ENCODE assay signal across 15 mouse cellular contexts in the genomic region with DNA sequence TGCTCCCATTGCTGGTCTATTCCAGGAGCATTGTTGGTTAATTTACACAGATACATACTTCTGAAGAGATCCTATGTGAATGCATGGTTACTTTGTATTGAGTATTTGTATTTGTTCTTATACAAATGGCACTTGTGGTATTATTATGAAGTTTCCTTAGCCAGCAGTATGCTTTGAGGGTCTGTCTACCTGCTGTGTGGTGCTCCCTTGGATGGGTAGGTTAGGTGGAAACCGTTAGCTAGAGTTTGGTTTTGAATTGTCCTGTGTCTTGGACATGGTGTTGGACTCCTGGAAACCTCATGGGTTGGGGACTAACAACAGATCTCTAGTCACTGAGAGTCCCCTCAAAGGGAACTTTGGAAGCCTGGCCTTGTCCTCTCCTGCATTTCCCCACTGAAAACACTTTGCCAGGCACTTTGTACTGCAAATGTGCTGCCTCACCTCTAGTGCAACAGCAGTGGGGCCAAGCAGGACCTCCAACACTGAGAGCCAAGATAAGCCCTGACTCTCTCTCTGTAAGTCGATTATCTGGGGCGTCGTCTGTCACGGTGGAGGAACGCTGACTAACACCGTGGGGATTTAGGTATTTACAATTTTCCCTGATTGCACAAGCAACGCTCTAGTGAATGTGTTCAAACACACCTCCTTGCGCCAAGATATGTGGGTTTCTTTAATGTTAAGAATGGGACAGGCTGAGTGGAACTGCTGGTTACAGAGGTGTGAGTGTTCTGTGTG. TPM values are rescaled to one million over a fixed set of nuclear protein-coding genes. Genes with fewer than 3 reads are reported as not detected.
DNase-seq lines count a peak whose midpoint lies in the region; ATAC-seq and TF ChIP-seq lines count a peak whose summit lies in the region.
"Had no signal": no experiment of that assay in that cellular context is flagged by ENCODE, and none has a peak within 500 bp of the region (broad histone marks: within the 10 kb centered on the region; RNA-seq: fewer than 3 reads in every experiment).

No protein-coding gene starts in this region.

- H3K27me3 ChIP-seq in C2C12 (ENCODE audit: control insufficient read depth, insufficient read depth, insufficient read length): no peaks in the 10 kb centered on the region
- H3K27me3 ChIP-seq in intestine, postnatal 0 days (replicated peaks; ENCODE audit: control insufficient read depth, insufficient read depth, low read length): no peaks in the 10 kb centered on the region
- no peaks in the 10 kb centered on the region for H3K27me3 ChIP-seq in neural tube, embryonic 15.5 days (replicated peaks)
- H3K27me3 ChIP-seq: embryonic facial prominence, embryonic 15.5 days; forebrain, embryonic 15.5 days; limb, embryonic 12.5 days; neural tube, embryonic 13.5 days had no signal

- H3K4me3 ChIP-seq in C2C12 (ENCODE audit: insufficient read depth, poor library complexity, severe bottlenecking): no peak overlapping the region
- no peak overlapping the region for H3K4me3 ChIP-seq in intestine, postnatal 0 days (ENCODE audit: low read depth, low read length)
- no peak overlapping the region for H3K4me3 ChIP-seq in neural tube, embryonic 15.5 days (replicated peaks)
- H3K4me3 ChIP-seq: embryonic facial prominence, embryonic 15.5 days; forebrain, embryonic 15.5 days; limb, embryonic 12.5 days; neural tube, embryonic 13.5 days had no signal

- H3K9ac ChIP-seq in intestine, postnatal 0 days (ENCODE audit: low read depth, low read length): no peak overlapping the region
- no peak overlapping the region for H3K9ac ChIP-seq in neural tube, embryonic 15.5 days (replicated peaks)
- H3K9ac ChIP-seq: embryonic facial prominence, embryonic 15.5 days; forebrain, embryonic 15.5 days; limb, embryonic 12.5 days; neural tube, embryonic 13.5 days had no signal

- no peak overlapping the region for H3K4me2 ChIP-seq in intestine, postnatal 0 days (replicated peaks; ENCODE audit: low read depth)
- H3K4me2 ChIP-seq in neural tube, embryonic 15.5 days: no peak overlapping the region
- H3K4me2 ChIP-seq: embryonic facial prominence, embryonic 15.5 days; forebrain, embryonic 15.5 days; limb, embryonic 12.5 days; neural tube, embryonic 13.5 days had no signal

- H3K4me1 ChIP-seq in intestine, postnatal 0 days (replicated peaks; ENCODE audit: control insufficient read depth, insufficient read depth, low read length): no peaks in the 10 kb centered on the region
- H3K4me1 ChIP-seq in neural tube, embryonic 15.5 days: no peaks in the 10 kb centered on the region
- H3K4me1 ChIP-seq: embryonic facial prominence, embryonic 15.5 days; forebrain, embryonic 15.5 days; limb, embryonic 12.5 days; neural tube, embryonic 13.5 days had no signal

- no peak overlapping the region for H3ac ChIP-seq in C2C12 (ENCODE audit: control insufficient read depth, insufficient read length, low read depth)

- H3K79me3 ChIP-seq in C2C12 (ENCODE audit: low read depth): no peaks in the 10 kb centered on the region

- WGBS in intestine, postnatal 0 days: 37% methylated on average over 9 of the region's 9 CpGs
- 74% methylated on average over 9 of the region's 9 CpGs for WGBS in neural tube, embryonic 15.5 days

- no peak overlapping the region for H3K27ac ChIP-seq in intestine, postnatal 0 days (ENCODE audit: low read depth, low read length)
- H3K27ac ChIP-seq in neural tube, embryonic 15.5 days (replicated peaks): no peak overlapping the region
- H3K27ac ChIP-seq: embryonic facial prominence, embryonic 15.5 days; forebrain, embryonic 15.5 days; limb, embryonic 12.5 days; neural tube, embryonic 13.5 days had no signal

- no peaks in the 10 kb centered on the region for H3K79me2 ChIP-seq in C2C12 (ENCODE audit: control insufficient read depth, insufficient read depth)

- H3K9me3 ChIP-seq in intestine, postnatal 0 days (ENCODE audit: control insufficient read depth): no peaks in the 10 kb centered on the region
- H3K9me3 ChIP-seq in neural tube, embryonic 15.5 days (replicated peaks): no peaks in the 10 kb centered on the region
- H3K9me3 ChIP-seq: embryonic facial prominence, embryonic 15.5 days; forebrain, embryonic 15.5 days; limb, embryonic 12.5 days; neural tube, embryonic 13.5 days had no signal

- ATAC-seq in intestine, postnatal 0 days: peak; percentile 70
- peak; percentile 78 for ATAC-seq in megakaryocyte progenitor cell, adult 5-6 weeks (replicated peaks; ENCODE audit: poor library complexity)
- no peak for ATAC-seq in neural tube, embryonic 15.5 days (ENCODE audit: low FRiP score)
- ATAC-seq in erythroid progenitor cell, adult 5-6 weeks (replicated peaks; ENCODE audit: low FRiP score, poor library complexity, severe bottlenecking): no peak
- ATAC-seq: forebrain, embryonic 15.5 days had no signal

- TF ChIP-seq CTCF in C2C12 (IDR thresholded peaks at IDR 0.05; ENCODE audit: control insufficient read depth, insufficient read depth, insufficient read length): no peak
- no peak for TF ChIP-seq CTCF in intestine, postnatal 0 days (IDR thresholded peaks at IDR 0.05; ENCODE audit: low read depth)

- DNase-seq in NIH3T3 (ENCODE audit: low read depth): peak; percentile 33
- DNase-seq in spleen, postnatal 4 days (ENCODE audit: low spot score in 2 of 2): no peak
- DNase-seq in embryo, embryonic 11 days: no peak
- DNase-seq: cerebellum, adult 18-20 months; heart, postnatal 36 days; right cerebral cortex, adult 18-20 months had no signal

- no peaks in the 10 kb centered on the region for H3K36me3 ChIP-seq in C2C12 (ENCODE audit: control insufficient read depth, insufficient read depth)
- no peaks in the 10 kb centered on the region for H3K36me3 ChIP-seq in intestine, postnatal 0 days (ENCODE audit: control insufficient read depth, insufficient read depth)
- no peaks in the 10 kb centered on the region for H3K36me3 ChIP-seq in neural tube, embryonic 15.5 days
- H3K36me3 ChIP-seq: embryonic facial prominence, embryonic 15.5 days; forebrain, embryonic 15.5 days; limb, embryonic 12.5 days; neural tube, embryonic 13.5 days had no signal

TF ChIP-seq in C2C12, 6 proteins besides CTCF, POLR2A, EP300 and RAD21:
- peak; percentile 84 for TF ChIP-seq CEBPB (IDR thresholded peaks at IDR 0.05; ENCODE audit: low read depth)
- no peak for TF ChIP-seq FOSL1 (IDR thresholded peaks at IDR 0.05; ENCODE audit: insufficient read depth, low read length, poor library complexity, severe bottlenecking)
- no peak for TF ChIP-seq MYOD1 (IDR thresholded peaks at IDR 0.05; ENCODE audit: control insufficient read depth, insufficient read length, low read depth)
- TF ChIP-seq USF1 (IDR thresholded peaks at IDR 0.05; ENCODE audit: low read depth): no peak
- TF ChIP-seq MAX (IDR thresholded peaks at IDR 0.05): no peak
- no peak for TF ChIP-seq MYOG (IDR thresholded peaks at IDR 0.05; ENCODE audit: control insufficient read depth, extremely low read depth, insufficient read length)

RNA-seq across cellular contexts. Expression of a gene that starts 13.3 kb away (rescaled TPM):
- 9.8 TPM for polyA plus RNA-seq in C2C12 (2012; fragmentation: generic; extraction: Trizol)
- 35.4 and 35.6 TPM in 2 replicates for polyA plus RNA-seq in intestine, postnatal 0 days (2015; fragmentation: Nextera tagmentation; extraction: Ambion mirVana)
- total RNA-seq in megakaryocyte progenitor cell, adult 5-6 weeks (2015): 16.5 and 19.7 TPM in 2 replicates
- total RNA-seq in megakaryocyte progenitor cell, adult 5-6 weeks (2017): 19.7 and 22.9 TPM in 2 replicates
- 74.3 and 76.6 TPM in 2 replicates for polyA plus RNA-seq in neural tube, embryonic 15.5 days (2015; fragmentation: Nextera tagmentation; extraction: Ambion mirVana)
- 6.1 and 9.2 TPM in 2 replicates for total RNA-seq in erythroid progenitor cell, adult 5-6 weeks (2015; ENCODE audit: low replicate concordance)
- total RNA-seq in erythroid progenitor cell, adult 5-6 weeks (2017; ENCODE audit: low replicate concordance): 5.9 and 11.7 TPM in 2 replicates

Comparison
In these comparisons a context has a peak if more than half of its experiments do, and no peak if none do; other contexts are left out.
1. ATAC-seq: peak in intestine, postnatal 0 days (single experiment) and megakaryocyte progenitor cell, adult 5-6 weeks (single experiment); none in neural tube, embryonic 15.5 days (single experiment) and erythroid progenitor cell, adult 5-6 weeks (single experiment).